Mouse (Mus musculus) liver, embryonic 12.5 days (tissue): ENCODE measurements around the gene Coasy. TPM values are rescaled to one million over a fixed set of nuclear protein-coding genes. Genes with fewer than 3 reads are reported as not detected.
A peak's percentile ranks its signal among the peaks of the same experiment; 100 is the strongest.
"Not testable (repeated sequence)": the region's sequence is repeated elsewhere in the genome, so short reads cannot be mapped to it uniquely, and the experiment has no call there.

Experiments used
- ATAC-seq: fragments of 200-750 bp; cut with Nextera tagmentation; 2 replicates; pipeline ENCODE4 v1.8.0; 2017; ENCODE audit warnings: moderate number of reproducible peaks, mild to moderate bottlenecking, moderate library complexity
- H3K27ac ChIP-seq: fragments of 300-500 bp; sonication (generic); 2 replicates; pipeline ENCODE4 v1.5.1; 2016; ENCODE audit warnings: mild to moderate bottlenecking
- H3K27me3 ChIP-seq: fragments of 300-500 bp; sonication (generic); replicated peaks from 2 replicates; pipeline ENCODE4 v1.6.1; 2016; ENCODE audit warnings: mild to moderate bottlenecking, moderate library complexity
- H3K36me3 ChIP-seq: fragments of 300-500 bp; sonication (generic); 2 replicates; pipeline ENCODE4 v1.6.1; 2016; ENCODE audit warnings: mild to moderate bottlenecking, moderate library complexity
- H3K4me1 ChIP-seq: fragments of 300-500 bp; sonication (generic); 2 replicates; pipeline ENCODE4 v1.6.1; 2016
- H3K4me2 ChIP-seq: fragments of 300-500 bp; sonication (generic); 2 replicates; pipeline ENCODE4 v1.6.1; 2016; ENCODE audit warnings: mild to moderate bottlenecking, moderate library complexity
- H3K4me3 ChIP-seq: fragments of 300-500 bp; sonication (generic); 2 replicates; pipeline ENCODE4 v1.5.1; 2016; ENCODE audit warnings: mild to moderate bottlenecking, moderate library complexity
- H3K9ac ChIP-seq: fragments of 300-500 bp; sonication (generic); 2 replicates; pipeline ENCODE4 v1.6.1; 2016; ENCODE audit warnings: mild to moderate bottlenecking, moderate library complexity
- H3K9me3 ChIP-seq: fragments of 300-500 bp; sonication (generic); replicated peaks from 2 replicates; pipeline ENCODE4 v1.6.1; 2016; ENCODE audit warnings: mild to moderate bottlenecking, moderate library complexity
- WGBS: fragments of 180-500 bp; shearing (Covaris S2); methylation state at CpG from one replicate; pipeline ENCODE4 v1.1.7; 2016; ENCODE audit not compliant: insufficient replicate concordance; 5-methylcytosine and 5-hydroxymethylcytosine counted together
- polyA plus RNA-seq: library from polyadenylated mRNA; unstranded; fragments of >200 nt; fragmentation: Nextera tagmentation; extraction: Ambion mirVana; gene quantifications from 2 replicates; pipeline ENCODE4 v1.2.1, GENCODE M21; 2016

The Coasy gene
- polyA plus RNA-seq, 1 experiment from 2014 or later: 28.5 TPM

- Histone ChIP-seq H3K36me3 (peaks cover 54% of the 10 kb centered on the region), H3K4me1 (peaks cover 17% of the 10 kb centered on the region)
- H3K9me3 ChIP-seq, H3K27ac ChIP-seq, H3K4me2 ChIP-seq, H3K9ac ChIP-seq, H3K4me3 ChIP-seq, H3K27me3 ChIP-seq, ATAC-seq: not testable (repeated sequence)
- 82% methylated on average over 9 of the region's 9 CpGs for WGBS
These were observed 42.6 kb downstream of the Coasy start for GRCm38 (mm10) chr11:101125008-101125407.

- H3K4me1 ChIP-seq: peaks cover 18% of the 10 kb centered on the region
- peaks cover 51% of the 10 kb centered on the region for H3K36me3 ChIP-seq
- peaks cover 7% of the 10 kb centered on the region; the same call in 1 of the 2 replicates for H3K27me3 ChIP-seq
- no peak overlapping the region for H3K4me2 ChIP-seq
- H3K9me3 ChIP-seq: 0 out of 2 replicates have a peak, but pooled peaks cover 5% of the 10 kb centered on the region
- H3K27ac ChIP-seq: no peak overlapping the region
- H3K4me3 ChIP-seq: no peak overlapping the region
- no peak for ATAC-seq
- 67% methylated on average over 1 of the region's 1 CpGs for WGBS
- H3K9ac ChIP-seq: no peak overlapping the region
These were observed 44.7 kb downstream of the Coasy start for GRCm38 (mm10) chr11:101127075-101127474.

GRCm38 (mm10) chr11:101128996-101129577, 46.7 kb downstream of the Coasy start:
- H3K36me3 ChIP-seq: peaks cover 31% of the 10 kb centered on the region
- WGBS: 74% methylated on average over 11 of the region's 11 CpGs
- H3K27ac ChIP-seq: no peak overlapping the region
- ATAC-seq: no peak
- H3K4me3 ChIP-seq: no peak overlapping the region
- H3K4me2 ChIP-seq: no peak overlapping the region
- peaks cover 18% of the 10 kb centered on the region for H3K4me1 ChIP-seq
- peaks cover 7% of the 10 kb centered on the region; the same call in 1 of the 2 replicates for H3K27me3 ChIP-seq
- no peak overlapping the region for H3K9ac ChIP-seq
- H3K9me3 ChIP-seq: 0 out of 2 replicates have a peak, but pooled peaks cover 5% of the 10 kb centered on the region

- no peak overlapping the region for H3K9ac ChIP-seq
- H3K36me3 ChIP-seq: peaks cover 21% of the 10 kb centered on the region
- no peak overlapping the region for H3K4me3 ChIP-seq
- H3K27ac ChIP-seq: no peak overlapping the region
- peak overlapping the region; percentile 18; the same call in 1 of the 2 replicates for H3K4me2 ChIP-seq
- ATAC-seq: no peak
- 0 out of 2 replicates have a peak, but pooled peaks cover 5% of the 10 kb centered on the region for H3K9me3 ChIP-seq
- H3K4me1 ChIP-seq: peaks cover 18% of the 10 kb centered on the region
- peaks cover 12% of the 10 kb centered on the region; the same call in 1 of the 2 replicates for H3K27me3 ChIP-seq
- 38% methylated on average over 18 of the region's 18 CpGs for WGBS
These were observed 47.8 kb downstream of the Coasy start for GRCm38 (mm10) chr11:101130056-101130756.

GRCm38 (mm10) chr11:101131187-101131586, 48.8 kb downstream of the Coasy start:
- no peak for ATAC-seq

GRCm38 (mm10) chr11:101131701-101132100, 49.3 kb downstream of the Coasy start:
- Histone ChIP-seq H3K4me3 (no peak overlapping the region), H3K27ac (no peak overlapping the region), H3K9ac (no peak overlapping the region), H3K27me3 (peaks cover 12% of the 10 kb centered on the region; the same call in 1 of the 2 replicates), H3K9me3 (0 out of 2 replicates have a peak, but pooled peaks cover 5% of the 10 kb centered on the region), H3K4me2 (no peak overlapping the region), H3K4me1 (peaks cover 18% of the 10 kb centered on the region), H3K36me3 (peaks cover 6% of the 10 kb centered on the region)
- 73% methylated on average over 6 of the region's 6 CpGs for WGBS
- ATAC-seq: no peak

More at GRCm38 (mm10) chr11:101131187-101131586, 48.8 kb downstream of the Coasy start:
- Histone ChIP-seq H3K9ac (no peak overlapping the region), H3K27ac (no peak overlapping the region), H3K9me3 (0 out of 2 replicates have a peak, but pooled peaks cover 5% of the 10 kb centered on the region), H3K27me3 (peaks cover 12% of the 10 kb centered on the region; the same call in 1 of the 2 replicates), H3K4me3 (no peak overlapping the region), H3K4me2 (no peak overlapping the region), H3K36me3 (peaks cover 11% of the 10 kb centered on the region), H3K4me1 (peaks cover 18% of the 10 kb centered on the region)
- 60% methylated on average over 2 of the region's 2 CpGs for WGBS

GRCm38 (mm10) chr11:101133037-101133436, 50.7 kb downstream of the Coasy start:
- Histone ChIP-seq H3K9me3 (no peaks in the 10 kb centered on the region), H3K27ac (no peak overlapping the region), H3K4me1 (peaks cover 18% of the 10 kb centered on the region), H3K36me3 (no peaks in the 10 kb centered on the region), H3K4me2 (no peak overlapping the region), H3K4me3 (no peak overlapping the region), H3K27me3 (peaks cover 18% of the 10 kb centered on the region; the same call in 1 of the 2 replicates), H3K9ac (no peak overlapping the region)
- WGBS: 29% methylated on average over 12 of the region's 12 CpGs
- no peak for ATAC-seq

- peaks cover 23% of the 10 kb centered on the region for H3K4me1 ChIP-seq
- WGBS: 68% methylated on average over 13 of the region's 13 CpGs
- no peak overlapping the region for H3K4me2 ChIP-seq
- H3K27me3 ChIP-seq: peaks cover 23% of the 10 kb centered on the region
- H3K9me3 ChIP-seq: no peaks in the 10 kb centered on the region
- ATAC-seq: no peak
- H3K36me3 ChIP-seq: no peaks in the 10 kb centered on the region
- H3K9ac ChIP-seq: no peak overlapping the region
- no peak overlapping the region for H3K27ac ChIP-seq
- no peak overlapping the region for H3K4me3 ChIP-seq
These were observed 52.0 kb downstream of the Coasy start for GRCm38 (mm10) chr11:101134217-101134865.

Other genes with a start within 250 kb of the Coasy start
- 31.6 and 33.7 TPM in 2 replicates for gene Stat5b, start 231.8 kb upstream of the Coasy start, polyA plus RNA-seq
- gene Stat5a, start 223.2 kb upstream of the Coasy start, polyA plus RNA-seq: 16.0 and 17.7 TPM in 2 replicates
- 37.3 and 40.1 TPM in 2 replicates for gene Stat3, start 143.0 kb upstream of the Coasy start, polyA plus RNA-seq
- gene Cavin1, start 111.7 kb upstream of the Coasy start, polyA plus RNA-seq: 28.9 and 30.0 TPM in 2 replicates
- gene Atp6v0a1, start 73.1 kb upstream of the Coasy start, polyA plus RNA-seq: 56.5 and 57.6 TPM in 2 replicates
- gene Naglu, start 12.6 kb upstream of the Coasy start, polyA plus RNA-seq: 6.3 and 7.0 TPM in 2 replicates
- gene Hsd17b1, start 4.2 kb upstream of the Coasy start, polyA plus RNA-seq: 0.08 TPM in 1 of 2 replicates, not detected in the other
- 34.9 and 35.7 TPM in 2 replicates for gene Mlx, start 4.7 kb downstream of the Coasy start, polyA plus RNA-seq
- gene Psmc3ip, start 12.9 kb downstream of the Coasy start, polyA plus RNA-seq: 28.2 and 28.3 TPM in 2 replicates
- gene Retreg3, start 37.3 kb downstream of the Coasy start, polyA plus RNA-seq: 12.7 and 13.0 TPM in 2 replicates
- 55.2 and 59.6 TPM in 2 replicates for gene Tubg1, start 37.4 kb downstream of the Coasy start, polyA plus RNA-seq
- gene Tubg2, start 73.3 kb downstream of the Coasy start, polyA plus RNA-seq: 0.57 and 0.62 TPM in 2 replicates
- 0.17 and 0.26 TPM in 2 replicates for gene Cntnap1, start 88.0 kb downstream of the Coasy start, polyA plus RNA-seq
- gene Plekhh3, start 88.8 kb downstream of the Coasy start, polyA plus RNA-seq: 2.7 and 2.8 TPM in 2 replicates
- gene Ccr10, start 92.9 kb downstream of the Coasy start, polyA plus RNA-seq: 0.07 TPM in 1 of 2 replicates, not detected in the other
- gene Ezh1, start 143.9 kb downstream of the Coasy start, polyA plus RNA-seq: 9.8 and 10.3 TPM in 2 replicates
- gene Ramp2, start 163.5 kb downstream of the Coasy start, polyA plus RNA-seq: 32.6 and 33.5 TPM in 2 replicates
- 106 TPM in 2 replicates for gene Vps25, start 171.1 kb downstream of the Coasy start, polyA plus RNA-seq
- 11.3 and 12.3 TPM in 2 replicates for gene Wnk4, start 178.0 kb downstream of the Coasy start, polyA plus RNA-seq
- 0.74 and 1.3 TPM in 2 replicates for gene Cntd1, start 196.4 kb downstream of the Coasy start, polyA plus RNA-seq
- 144 and 150 TPM in 2 replicates for gene Coa3, start 196.5 kb downstream of the Coasy start, polyA plus RNA-seq
- gene Becn1, start 219.7 kb downstream of the Coasy start, polyA plus RNA-seq: 115 and 119 TPM in 2 replicates
- 263 and 273 TPM in 2 replicates for gene Psme3, start 233.6 kb downstream of the Coasy start, polyA plus RNA-seq
- gene Aoc2, start 242.5 kb downstream of the Coasy start, polyA plus RNA-seq: 2.2 TPM in 2 replicates
- 0.05 and 0.06 TPM in 2 replicates for gene Aoc3, start 248.0 kb downstream of the Coasy start, polyA plus RNA-seq